Mouse (Mus musculus) ZHBTc4 (cell line): ENCODE measurements at regions not wholly inside any gene's neighbourhood (a gene's known extent, or its start where the extent isn't known, plus 50 kb on each side); places are given as distances from the start of the nearest gene placed in this dataset.

Experiments
- DNase-seq: peaks from one replicate; pipeline ENCODE4 v3.0.0-alpha.2; 2011; ENCODE audit warnings: low read depth, low spot score

DNA sequence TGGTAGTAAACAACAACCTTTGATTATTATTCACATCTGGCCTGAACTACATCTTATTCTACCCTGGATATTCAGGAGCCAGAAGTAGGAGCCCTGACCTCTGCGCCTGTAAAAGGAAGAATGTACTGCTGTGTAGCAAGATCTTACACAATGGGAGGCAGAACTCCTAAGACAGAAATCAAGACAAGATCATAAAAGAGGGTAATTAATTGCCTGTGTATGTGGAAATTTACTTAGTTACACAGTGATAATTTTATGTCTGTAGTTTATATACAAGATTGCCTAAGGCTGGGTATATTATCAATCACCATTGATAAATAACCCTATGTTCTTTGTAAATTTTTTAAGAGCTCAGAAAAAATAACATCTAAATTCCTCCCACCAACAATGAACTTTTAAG is 2167.8 kb downstream of the 9330182O14Rik start:
- no peak for DNase-seq

DNA sequence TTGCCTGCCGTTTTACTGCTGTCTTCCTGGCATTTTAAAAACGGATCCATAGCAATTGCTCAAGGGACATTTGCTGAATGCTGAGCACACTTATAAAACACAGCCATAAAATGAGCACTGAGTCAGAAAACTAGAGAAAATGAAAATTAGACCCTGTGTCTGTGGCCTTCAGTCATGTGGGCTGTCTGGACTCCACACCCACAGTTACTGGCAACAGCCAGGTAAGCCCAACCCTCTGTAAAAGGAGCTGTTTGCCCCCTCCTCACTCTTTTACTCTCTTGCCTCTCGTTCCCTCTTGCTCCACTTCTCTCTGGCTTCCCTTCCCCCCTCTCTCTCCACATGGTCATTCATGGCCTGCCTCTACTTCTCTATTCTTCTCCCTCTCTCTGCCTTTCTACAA is 2169.9 kb downstream of the 9330182O14Rik start:
- no peak for DNase-seq

DNA sequence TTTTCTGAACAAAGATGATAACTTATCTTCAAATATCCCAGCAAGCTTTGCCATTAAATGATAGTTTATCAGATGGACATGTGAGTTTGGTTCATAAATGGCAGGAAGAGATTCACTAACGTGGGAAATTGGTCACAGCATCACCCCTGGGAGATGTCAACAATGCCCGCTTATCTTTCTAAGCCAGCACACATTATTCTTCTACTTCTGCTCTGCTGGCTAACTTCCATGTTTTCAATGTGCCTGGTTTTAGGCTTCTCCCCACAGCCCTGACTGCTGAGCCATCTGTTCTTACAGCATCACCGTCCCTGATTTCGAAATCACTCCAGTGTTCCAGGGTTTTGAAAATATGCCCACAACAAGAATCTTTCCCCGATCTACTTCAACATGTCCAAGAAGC is 2175.4 kb downstream of the 9330182O14Rik start:
- DNase-seq = no peak

DNA sequence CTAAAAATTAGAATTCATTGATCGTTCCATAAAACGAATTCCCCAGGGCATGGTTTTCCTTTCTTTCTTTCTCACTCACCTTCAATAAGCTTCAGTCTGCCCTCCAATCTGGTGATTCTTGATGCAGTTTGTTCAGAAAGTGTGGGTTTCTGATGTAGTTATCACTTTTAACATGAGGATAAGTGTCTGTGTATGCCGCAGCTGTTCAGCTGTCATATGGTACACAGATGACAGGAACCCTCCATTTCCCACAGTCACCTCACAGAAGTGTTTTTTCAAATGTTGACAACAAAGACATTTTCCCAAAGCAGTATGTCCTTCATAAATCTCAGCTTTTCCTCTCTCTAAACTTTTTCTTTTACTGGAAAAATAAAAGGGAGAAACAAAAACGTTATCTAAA is 2177.0 kb downstream of the 9330182O14Rik start:
- DNase-seq = no peak

DNA sequence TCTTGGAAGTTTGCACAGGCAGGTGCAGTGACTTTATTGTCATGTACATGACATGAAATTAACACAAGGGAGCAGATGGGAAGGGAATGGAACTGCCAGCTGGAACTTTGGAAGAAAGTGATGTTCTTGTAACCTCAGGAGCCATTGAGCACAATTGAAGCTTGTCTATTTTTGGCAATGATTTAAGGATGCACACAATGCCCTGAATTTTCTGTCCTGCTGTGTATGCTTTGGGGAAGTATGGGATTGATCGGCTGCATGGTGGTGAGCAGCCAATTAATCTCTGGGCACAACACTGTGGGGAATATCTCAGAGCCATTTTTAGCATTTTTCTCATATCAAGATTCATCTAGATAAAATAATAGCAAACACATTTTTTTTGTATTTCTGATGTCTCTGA is 2186.2 kb downstream of the 9330182O14Rik start:
- peak; percentile 11 for DNase-seq

DNA sequence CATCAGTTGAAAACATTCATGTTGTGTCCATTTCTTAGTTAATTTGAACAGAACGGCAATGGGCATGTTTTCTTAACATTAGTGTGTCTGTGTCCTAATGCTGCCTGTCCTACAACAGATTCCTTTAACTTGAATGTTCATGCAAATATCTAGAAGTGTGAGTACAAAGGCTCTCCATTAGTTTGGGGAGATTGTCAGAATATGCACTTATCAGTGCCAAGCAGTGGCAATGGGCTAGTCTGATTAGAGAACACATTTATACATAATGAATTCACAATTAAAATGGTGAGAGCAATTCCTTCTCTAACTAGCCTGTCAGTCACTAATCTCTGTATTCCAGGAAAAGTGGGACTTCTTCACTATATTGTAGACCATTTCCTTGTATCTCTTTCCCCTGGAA is 2188.8 kb downstream of the 9330182O14Rik start:
- no peak for DNase-seq

DNA sequence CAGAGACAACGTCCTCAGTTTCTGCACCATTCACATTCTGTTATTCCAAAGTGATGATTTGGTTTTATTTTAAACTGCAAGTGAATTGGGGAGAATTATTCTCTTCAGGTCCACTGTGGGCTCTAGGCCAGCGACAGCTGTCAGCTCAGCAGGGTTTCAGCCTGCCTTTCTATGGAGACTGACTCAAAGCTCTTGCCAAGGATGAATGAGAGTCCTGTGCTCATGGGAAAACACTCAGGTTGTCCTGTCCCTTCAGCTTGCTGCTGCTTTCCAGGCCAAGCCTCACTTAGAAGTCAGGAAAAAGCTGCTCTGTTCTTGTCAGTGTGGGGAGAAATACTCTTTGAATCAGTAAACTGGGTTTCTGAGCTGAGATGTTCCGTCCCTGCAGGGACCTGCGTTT is 2191.1 kb downstream of the 9330182O14Rik start:
- no peak for DNase-seq

DNA sequence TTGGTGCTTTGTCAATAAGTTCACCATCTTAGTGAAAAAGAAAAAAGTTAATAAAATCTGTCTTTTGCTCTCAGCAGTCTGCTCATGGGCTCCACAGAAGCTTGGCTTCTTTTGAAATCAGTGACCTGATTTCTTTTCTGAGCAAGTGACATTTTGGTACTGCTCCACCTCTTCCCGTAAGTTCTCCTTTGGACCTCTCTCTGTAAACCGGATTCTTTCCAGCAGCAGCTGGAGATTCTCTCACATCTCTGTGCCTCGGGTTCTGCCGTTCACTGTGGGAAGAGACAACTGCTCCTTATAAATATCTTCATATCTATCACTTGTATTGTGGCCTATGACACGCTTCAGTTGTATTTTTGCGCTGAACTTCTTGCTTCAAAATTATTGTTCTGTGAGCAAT is 2194.4 kb downstream of the 9330182O14Rik start:
- DNase-seq = no peak

DNA sequence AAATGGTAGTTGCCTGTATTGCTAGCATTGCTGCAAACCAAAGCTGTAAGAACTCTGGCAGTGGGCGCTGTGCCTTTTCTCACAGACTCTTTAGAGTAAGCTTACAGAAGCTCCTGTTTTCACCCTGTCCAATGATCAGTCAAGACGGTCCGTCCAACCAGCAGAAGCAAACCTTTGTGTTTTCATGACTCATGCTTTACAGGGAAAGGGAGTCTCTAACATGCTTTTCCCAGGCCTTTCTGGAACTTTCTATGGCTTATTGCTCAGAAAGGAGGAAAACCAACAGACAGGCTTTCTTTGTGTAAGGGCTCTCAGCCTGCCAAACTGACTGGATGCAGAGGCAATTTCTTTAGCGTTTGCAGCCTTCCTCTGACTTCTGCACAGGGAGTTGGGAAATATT is 2195.6 kb downstream of the 9330182O14Rik start:
- DNase-seq = no peak

DNA sequence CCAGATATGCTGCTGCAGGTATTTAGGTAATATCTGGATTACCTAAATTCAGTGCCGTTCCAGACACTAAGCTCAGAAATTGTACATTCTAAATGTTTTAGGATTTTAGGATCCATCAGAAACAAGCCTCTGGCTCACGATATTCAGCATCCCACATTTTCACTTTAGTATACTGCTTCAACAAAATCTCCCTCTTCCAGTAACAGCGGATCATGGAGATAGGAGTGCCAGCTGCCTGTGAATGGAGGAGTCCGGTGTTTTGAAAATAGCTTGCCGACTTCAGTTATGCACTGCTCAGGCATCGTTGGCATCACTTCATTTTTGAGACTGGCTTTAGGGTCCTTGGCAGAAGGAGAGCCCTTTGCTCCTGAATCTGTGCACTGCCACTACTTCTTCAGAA is 2199.5 kb downstream of the 9330182O14Rik start:
- DNase-seq = no peak

DNA sequence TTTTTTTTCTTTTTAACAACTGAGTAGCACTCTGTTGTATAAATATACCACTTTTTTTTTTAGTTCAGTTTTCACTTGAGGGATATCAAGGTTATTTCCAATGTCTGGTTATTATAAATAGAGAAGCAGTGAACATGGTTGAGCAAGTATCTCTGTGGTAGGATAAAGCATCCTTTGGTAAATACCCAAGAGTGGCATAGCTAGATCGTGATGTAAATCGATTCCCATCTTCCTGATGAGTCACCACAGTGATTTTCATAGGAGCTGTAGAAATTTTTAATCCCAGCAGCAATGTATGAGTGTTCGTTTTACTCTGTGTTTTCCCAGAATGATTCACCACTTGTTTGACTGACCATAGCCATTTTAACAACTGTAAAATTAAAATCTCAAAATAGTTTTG is 2212.0 kb downstream of the 9330182O14Rik start:
- no peak for DNase-seq

DNA sequence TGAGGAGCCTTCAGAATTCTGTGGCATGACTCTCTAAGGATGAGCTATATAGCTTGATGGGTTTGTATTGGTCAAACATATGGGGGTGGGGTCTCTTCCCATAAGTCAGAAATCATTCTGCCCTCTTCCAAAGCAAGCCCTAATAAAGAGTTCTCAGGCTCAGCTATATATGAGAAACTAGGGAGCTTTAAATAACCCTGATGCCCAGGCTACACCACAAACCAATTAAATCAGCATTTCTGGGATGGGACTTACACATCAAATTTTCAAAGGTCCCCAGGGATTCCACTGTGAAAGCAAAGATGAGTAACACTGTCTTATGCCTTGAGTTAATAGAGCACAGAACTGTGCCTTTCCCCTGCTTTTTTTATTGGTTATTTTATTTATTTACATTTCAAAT is 2227.7 kb downstream of the 9330182O14Rik start:
- no peak for DNase-seq

DNA sequence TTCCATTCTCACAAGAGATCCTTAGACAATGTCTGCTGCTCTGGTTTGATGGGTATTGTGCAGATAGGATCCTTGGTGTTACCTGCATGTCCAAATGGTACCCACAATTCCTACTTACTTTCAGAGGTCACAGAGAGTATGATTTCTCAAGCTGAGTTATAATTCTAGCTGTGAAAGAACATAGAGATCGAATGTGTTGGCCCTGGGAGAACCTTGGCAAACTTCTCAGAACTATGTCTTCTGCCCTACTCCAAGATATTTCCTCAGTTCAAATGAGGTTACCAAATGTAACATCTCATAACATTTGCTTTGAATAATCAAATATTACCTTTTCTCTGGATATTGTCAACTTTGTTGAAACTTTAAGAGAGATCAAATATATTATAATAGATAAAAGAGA is 2230.8 kb downstream of the 9330182O14Rik start:
- DNase-seq = no peak

DNA sequence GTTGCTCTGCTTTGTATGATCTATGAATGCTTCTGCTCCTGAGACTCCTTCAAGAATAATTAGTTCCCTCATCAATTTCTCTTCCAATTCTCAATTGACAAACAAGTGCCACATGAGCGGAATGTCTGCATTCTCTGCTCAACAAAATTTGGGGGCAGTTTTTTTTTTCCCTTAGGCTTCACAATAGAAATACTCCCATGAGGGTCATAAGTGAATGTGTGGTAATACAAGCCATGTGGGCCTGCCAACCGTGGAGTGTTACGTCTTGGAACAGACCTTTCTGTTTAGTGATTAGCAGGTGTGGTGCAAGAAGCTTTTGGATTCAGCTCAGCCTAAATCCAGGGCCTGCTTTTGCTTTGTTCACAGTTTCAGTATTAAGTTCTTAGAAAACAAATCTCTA is 2232.6 kb downstream of the 9330182O14Rik start:
- no peak for DNase-seq

DNA sequence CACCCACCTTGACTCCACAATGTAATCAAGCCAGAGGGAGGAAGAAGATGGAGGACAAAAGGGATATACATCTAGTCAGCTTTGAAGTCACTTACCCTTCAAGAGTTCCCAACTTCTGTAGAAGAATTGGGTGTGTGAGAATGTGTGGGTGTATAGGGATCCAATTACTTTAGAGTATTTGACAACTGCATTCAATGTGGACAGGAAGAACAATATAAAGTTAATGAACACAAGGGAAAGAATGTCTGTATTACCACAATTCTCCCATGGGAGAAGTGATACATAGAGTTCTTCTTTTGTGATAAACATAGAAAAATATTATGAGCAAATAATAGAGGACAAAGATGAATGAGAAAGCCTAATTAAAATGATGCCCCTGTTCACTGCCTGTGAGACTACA is 2235.4 kb downstream of the 9330182O14Rik start:
- no peak for DNase-seq

DNA sequence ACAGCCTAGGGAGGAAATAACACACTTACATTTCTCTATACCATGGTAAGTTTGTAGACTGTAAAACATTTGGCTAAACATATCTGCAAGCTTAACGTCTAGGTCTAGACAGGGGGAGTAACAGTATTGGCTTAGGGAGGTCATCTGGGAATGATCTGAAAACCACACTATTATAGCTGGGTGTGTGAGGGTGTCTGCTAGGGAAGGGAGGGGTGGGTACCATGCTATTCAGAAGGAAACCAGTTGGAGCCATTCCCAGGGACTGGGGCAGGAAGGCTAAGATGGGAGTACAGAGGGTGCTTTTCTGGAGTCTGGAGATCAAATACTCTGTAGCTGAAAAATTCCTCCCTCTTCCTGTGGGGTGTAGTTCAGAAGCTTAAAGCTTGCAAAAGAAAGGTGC is 2235.9 kb downstream of the 9330182O14Rik start:
- no peak for DNase-seq

DNA sequence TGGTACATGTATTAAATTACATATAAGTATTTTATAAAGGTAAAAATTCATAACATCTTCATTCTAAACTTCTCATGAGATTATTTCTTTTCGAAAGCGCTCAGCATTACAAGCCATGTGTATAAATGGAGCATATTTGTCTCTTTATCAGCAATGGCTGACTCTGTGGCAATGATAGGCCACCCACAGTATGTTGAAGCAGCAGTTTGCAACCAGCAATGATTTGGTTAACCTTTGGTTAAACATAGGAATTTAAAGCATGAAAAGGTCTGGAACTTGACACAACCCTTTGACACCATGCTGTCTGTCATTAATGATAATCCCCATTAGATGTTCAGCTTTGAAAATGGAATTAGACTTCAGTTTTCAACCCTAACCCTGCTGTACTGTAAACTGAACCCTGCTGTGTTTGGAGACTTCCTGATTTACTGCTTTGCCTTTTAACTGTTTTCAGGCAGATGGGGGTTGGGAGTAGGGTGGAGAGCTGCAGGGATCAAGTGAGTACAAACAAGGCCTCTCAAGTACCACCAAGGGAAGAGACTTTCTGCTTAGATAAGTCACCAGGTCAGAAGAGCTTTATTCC is 2238.6 kb downstream of the 9330182O14Rik start:
- DNase-seq = no peak
